Mouse (Mus musculus) spleen, postnatal 14 days (tissue): ENCODE results near the gene Metrnl.
"Not testable (repeated sequence)": the region's sequence is repeated elsewhere in the genome, so short reads cannot be mapped to it uniquely, and the experiment has no call there.

Experiments
- DNase-seq, 2 experiments: peaks; one replicate each; pipeline ENCODE4 v3.0.0; 2021 to 2022; ENCODE audit warnings: low spot score in 2 of 2

Gene Metrnl

DNA sequence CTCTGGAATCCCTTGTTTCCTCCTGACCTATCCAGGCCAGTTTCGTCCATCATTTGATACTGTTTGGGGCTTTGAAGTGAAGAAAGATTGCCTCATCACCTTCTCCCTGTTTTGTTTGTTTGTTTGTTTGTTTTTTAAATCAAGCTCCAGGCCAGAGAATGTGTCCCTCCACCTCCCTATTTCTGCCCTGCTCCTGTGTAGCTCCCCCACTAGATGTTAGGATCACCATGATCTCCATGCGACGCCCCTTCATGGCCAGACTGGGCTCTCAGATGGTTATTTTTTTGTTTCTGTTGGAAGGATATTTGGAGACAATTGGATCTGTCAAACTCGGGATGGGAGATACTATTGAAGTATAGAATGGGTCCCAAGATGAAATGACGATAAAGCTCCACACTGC, at the start of gene Metrnl:
TSS of gene Metrnl (plus strand) at position 301 of the 400 bp plus-strand sequence.
- DNase-seq = no peak

DNA sequence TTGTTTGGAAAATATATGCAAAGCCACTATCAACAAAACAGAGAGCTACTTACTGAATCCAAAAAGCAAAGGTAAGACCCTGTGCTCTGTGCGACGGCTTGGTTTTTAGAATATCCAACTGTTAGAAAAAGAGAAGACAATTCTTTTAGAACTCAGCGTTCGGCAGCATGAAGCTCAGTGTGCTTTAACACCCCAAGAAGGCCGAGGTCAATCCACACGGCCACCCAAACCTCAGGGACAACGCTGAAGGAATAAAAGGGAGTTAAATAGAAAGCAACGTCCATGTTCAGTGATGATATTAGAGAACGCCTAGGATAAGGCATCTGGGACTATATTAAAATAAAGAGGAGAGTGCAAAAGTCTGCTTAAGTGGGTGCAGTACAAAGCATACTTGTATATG, 49.8 kb upstream of the Metrnl start:
- DNase-seq = no peak

DNA sequence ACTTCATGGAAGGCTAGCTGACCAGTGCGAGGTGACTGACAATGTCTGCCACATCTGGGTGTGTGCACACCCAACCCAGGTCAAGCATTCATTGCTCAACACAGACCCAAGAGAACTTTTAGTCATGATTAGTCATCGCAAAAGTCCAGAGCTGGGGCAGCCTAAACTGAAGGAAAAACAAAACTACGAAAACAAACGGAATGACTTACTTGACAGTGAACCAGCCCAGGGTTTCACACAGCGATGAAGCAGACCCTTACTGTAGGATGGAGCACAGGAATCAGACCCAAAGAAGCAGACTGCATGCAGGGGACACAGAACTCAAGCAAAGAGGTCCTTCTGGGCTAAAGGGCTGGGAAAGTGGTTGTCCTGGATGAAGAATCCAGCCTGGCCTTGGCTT, 49.4 kb upstream of the Metrnl start:
- DNase-seq = no peak

DNA sequence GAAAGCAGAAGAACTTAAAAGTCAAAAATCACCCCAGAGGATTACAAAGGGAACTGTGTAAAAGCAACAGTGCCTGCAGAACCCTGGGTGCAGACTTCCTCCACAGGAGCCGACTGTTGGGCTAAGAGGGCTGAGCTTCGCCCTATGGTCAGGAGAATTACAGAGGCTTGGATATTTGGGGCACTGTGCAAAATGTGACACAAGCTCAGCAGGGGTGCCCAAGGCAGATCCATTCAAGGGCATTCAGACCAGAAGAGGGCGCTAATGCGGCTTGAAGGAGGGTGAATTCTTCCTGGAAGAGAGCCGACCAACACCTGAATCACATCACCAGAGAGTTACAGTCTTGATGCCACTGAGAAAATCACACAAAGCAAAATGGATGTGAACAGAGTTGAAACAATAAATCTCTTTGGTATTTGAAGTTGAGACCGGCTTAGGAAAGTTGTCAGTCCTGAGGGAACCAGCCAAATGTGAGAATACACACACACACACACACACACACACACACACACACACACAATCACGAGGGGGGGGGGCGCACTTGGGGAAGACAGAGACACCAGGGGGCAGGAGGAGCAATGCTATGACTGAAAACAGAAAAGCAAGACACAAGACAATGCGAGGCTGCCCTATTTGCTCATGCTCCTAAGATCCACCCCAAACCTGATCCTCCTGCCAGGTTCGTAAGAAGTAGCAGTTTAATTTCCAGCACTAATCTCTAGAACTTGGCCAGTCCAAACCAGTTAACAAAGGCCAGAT, 48.6 kb upstream of the Metrnl start:
- DNase-seq = peak; percentile 20 to 60

DNA sequence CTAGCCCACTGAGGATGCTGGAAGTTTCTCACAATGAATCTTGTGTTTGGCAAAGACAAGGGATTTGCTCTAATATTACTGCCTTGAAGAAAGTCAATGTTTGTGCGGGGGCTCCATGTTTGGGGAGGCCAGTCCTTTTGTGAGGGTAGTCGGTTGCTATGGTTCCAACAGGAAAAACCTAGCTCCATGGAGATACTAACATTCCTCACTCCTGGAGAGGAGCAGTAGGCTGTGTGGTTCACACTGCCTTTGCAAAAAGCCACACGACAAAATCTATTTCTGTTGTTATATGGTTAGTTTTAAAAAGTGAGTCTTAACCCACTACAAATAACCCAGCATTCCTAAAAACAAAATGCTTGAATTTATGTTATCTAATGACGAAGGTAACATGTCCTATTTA, 47.7 kb upstream of the Metrnl start:
- no peak for DNase-seq

DNA sequence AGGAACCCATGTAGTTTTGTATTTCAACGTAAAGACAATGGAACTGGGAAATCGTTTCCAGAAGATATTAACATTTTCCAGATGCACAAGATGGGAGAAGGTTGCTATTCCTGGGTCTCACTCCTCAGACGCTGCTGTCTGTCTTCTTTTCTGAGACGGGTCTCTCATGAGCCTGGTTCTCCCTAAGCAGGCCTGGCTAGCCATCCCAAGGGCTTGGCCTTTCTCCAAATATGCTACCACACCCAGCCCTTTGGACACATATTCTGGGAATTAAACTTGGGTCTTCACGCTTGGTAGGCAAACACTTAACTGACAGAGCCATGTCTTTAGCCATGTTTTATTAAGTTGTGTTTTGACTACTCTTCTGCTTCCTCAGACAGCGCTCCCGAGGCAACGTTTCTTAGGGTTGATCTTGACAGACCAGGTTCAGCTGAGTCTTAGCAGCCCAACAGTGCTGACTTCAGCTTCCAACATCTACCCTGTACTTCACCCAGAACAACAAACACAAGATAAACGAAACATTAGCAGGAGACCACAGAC, 46.9 kb upstream of the Metrnl start:
- no peak for DNase-seq

DNA sequence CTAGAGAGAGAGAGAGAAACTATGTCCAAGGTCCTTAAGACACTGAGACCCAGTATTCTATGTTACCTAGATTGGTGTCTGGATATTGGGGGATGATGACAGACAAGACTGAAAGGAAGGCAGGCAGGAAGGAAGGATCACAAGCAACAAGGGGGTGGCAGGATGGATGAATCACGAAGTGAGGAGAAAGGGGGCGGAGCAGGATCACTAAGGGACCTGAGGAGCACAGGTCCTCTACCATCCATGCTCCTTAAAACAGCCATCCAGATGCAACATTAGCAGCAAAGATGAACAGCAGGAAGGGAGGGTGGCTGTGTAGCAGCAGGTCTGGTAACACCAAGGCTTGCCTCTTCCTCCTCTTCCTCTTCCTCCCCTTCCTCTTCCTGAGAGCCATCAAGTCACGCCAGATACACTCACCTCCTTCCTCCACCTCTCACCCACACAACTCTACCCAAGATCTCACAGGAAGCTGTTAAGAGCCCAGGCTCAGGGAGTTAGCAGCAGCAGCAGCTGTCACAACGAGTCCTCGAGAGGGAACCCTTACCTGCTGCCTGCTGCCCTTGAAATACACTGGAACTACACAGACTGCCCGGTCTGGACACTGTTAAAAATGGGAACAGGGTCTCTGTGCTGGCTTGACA, 46.1 kb upstream of the Metrnl start:
- DNase-seq = no peak

DNA sequence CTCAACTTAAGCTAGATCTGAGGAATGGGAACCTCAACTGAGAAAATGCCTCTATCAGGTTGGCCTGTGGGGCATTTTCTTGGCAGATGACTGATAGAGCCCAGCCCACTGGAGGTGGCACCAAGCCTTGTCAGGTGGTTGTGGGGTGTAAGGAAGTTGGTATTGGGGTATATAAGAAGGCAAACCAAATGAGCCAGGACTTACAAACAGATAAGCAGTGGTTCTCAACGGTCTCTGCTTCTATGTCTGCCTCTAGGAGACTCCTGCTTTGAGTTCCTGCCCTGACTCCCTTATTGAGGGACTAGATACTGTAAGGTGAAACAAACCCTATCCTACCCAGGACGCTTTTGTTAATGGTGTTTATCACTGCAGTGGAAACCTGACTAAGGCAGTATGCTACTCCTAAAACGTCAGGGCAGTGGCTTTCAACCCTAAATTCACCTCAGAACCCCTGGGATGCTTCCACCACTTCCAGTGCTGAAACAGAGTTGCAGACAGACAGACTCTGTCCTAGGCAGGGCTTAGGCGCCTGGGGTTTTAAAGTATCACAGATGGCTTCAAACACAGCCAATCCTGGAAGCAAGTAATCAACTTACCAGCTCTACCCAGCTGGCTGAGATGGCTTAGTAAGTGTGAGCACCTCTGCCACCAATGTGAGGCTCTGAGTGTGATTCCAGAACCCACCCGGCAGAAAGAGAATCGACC, 45.4 kb upstream of the Metrnl start:
- DNase-seq = no peak

DNA sequence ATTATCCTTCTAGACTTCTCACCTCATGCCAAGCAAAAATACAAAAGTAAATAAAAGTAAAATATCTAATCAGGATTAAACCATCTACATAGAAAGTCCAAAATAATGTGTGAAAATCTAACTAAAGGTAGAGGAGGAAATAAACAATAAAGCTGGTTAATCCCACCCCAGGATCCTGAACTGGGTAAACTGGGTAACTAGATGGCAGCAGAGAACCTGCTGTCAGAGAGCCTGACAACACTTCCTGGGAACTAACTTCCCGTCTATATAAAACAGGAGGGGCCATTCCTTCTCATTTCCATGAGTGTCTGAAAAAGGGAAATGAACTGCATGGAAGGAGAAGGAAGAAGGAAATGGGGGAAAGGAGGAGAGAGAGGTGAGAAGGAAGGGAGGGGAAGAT, 43.2 kb upstream of the Metrnl start:
- no peak for DNase-seq

DNA sequence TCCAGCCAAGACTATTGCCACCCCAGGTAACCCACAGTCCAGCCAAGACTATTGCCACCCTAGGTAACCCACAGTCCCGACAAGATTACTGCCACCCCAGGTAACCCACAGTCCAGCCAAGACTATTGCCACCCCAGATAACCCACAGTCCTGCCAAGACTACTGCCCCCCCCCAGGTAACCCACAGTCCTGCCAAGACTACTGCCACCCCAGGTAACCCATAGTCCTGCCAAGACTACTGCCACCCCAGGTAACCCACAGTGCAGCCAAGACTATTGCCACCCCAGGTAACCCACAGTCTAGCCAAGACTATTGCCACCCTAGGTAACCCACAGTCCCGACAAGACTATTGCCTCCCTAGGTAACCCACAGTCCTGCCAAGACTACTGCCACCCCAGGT, 40.7 kb upstream of the Metrnl start:
- not testable (repeated sequence) for DNase-seq

DNA sequence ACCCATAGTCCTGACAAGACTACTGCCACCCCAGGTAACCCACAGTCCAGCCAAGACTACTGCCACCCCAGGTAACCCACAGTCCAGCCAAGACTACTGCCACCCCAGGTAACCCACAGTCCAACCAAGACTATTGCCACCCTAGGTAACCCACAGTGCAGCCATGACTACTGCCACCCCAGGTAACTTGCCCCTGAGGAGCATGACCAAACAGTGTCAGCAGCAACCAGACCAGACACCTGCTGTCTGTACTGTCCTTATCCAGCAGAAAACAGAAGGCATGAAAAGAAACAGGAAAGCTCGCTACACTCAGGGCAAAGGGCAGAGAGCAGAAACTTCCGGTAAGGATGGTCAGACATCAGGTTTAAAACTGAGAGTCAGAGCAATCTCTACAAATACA, 40.2 kb upstream of the Metrnl start:
- no peak for DNase-seq

DNA sequence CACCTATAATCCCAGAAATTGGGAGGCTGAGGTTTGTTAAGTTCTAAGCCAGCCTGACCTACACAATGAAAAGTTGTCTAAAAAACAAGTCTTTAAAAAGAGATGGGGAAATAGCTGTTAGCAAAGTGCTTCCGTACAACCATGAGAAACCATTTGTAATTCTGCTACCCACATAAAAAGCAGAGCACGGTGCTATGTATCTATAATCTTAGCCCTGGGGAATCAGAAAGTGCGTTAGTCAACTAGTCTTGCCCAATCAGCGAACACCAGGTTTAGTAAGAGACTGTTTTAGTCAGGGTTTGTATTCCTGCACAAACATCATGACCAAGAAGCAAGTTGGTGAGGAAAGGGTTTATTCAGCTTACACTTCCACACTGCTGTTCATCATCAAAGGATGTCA, 33.8 kb upstream of the Metrnl start:
- DNase-seq = no peak

DNA sequence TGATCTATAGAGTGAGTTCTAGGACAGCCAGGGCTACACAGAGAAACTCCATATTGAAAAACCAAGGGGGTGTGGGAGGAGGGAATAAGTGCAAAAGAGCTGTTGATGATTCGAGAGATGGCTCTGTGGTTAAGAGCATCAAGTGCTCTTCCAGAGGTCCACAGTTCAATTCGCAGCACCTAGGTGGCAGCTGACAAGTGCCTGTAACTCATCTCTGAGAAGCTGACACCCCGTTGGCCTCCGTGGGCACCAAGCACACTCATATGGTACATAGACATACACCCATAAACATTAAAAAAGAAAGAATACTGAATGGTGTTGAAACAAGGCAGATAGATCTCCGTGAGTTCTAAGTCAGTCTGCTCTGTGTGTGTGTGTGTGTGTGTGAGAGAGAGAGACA, 32.6 kb upstream of the Metrnl start:
- DNase-seq = no peak

DNA sequence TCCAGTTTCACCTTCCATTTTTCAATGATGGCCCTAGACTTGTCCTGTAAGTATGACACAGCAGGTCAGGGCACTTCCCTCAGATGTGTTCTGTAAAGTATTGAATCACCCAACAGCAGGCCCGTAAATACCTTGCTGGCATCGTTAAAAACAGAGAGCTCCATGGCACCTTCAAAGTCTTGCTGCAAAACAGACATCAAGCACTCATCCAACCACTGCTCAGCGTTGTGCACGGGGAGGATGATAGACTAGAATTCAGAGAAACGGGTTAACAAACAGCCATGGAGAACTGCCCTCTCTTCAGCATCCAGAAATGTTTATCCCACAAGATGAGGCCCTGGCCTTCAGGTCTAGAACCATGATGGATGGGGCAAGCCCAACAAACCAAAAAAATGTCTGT, 30.4 kb upstream of the Metrnl start:
- no peak for DNase-seq

DNA sequence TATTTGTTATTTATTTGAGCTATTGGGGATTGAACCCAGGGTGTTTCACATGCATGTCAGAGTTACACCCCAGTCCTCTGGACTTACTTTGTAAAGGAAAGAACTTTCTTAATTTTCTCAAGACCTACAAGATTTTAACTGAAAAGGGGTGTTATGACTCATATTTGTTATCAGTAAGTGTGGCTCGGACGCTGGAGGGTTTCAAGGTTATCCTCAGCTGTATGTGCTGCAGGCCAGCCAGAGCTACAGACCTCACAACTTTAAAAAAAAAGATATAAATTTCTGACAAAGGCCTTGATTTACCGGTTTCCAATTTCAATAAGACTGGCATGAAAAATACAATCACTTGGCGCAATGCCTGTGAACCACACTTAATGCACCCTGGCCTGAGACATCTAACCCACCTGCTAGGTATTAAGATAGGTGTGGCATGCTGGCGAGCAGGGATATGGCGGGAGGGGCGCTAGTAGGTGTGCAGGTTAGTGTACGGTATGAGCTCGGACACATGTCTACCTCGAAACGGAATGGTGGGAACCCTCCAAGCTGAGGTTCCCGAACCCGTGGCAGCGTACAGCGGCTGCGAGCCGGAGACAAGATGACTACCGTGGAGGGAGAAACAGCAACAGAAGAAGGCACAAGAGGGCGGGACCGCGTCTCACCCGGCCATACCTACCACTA, 28.9 kb upstream of the Metrnl start:
- no peak for DNase-seq

DNA sequence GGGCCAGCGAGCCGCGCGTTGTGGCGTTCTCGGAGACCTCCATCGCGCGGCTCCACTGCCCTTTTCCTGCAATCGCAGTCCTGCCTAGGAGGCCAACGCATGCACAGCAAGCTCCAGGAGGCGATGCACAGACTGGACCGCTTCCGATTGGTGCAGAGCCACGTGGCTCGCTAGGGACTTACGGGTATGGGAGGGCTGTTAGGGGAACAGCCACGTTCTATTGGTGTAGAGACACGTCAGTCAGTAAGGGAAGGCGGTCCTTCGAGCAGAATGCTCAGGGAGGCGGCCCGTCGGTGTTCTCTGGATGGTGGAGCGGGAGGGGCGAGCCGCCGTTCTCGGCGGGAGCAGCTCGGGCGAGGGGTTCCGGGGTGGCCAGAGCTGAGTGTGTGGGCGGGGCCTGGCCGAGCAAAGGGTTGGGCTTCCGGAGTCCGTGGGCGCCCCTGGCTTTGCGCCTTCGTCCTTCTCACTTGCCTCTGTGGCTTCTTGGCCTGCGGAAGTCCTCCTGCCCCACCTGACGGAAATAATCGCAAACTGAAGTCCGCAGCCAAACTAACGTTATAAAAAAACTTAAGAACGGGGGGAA, 28.3 kb upstream of the Metrnl start, which contains the start of gene B3gntl1:
TSS of gene B3gntl1 (minus strand) at position 164 of the 583 bp plus-strand sequence.
- DNase-seq = peak; percentile 98 to 99

DNA sequence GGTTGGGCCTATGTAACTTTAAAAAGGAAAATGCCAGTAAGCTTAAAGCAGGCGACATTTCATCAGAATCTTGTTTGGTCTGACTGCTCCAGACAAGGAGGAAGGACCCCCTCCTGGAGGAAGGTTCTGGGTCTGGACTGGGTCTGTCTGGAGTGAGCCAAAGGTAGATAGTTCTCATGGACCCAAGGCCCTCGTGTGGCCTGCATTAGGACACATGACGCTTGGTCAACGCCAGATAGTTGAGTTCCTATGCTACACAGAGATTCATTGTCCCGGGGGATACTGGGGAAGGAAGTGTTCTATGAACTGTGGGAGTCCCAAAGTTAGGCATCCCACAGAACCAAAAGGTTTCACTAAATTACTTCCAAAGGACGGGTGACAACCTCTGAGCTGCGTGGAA, 27.7 kb upstream of the Metrnl start:
- no peak for DNase-seq

DNA sequence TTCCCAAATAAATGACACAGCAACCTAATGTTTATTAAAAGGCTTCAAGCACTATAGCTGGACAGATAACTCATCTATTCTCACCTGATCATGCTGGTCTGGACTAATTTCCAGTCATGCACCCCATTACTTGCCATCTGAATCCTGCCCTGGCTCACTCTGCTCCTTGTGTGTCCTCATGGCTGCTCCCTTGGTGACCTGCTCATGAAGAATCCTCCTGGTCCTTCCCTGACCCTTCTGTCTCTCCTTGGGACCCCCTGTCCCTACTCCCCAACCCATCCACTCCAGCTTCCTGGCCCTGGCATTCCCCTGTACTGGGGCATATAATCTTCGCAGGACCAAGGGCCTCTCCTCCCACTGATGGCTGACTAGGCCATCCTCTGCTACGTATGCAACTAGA, 24.5 kb upstream of the Metrnl start:
- no peak for DNase-seq

DNA sequence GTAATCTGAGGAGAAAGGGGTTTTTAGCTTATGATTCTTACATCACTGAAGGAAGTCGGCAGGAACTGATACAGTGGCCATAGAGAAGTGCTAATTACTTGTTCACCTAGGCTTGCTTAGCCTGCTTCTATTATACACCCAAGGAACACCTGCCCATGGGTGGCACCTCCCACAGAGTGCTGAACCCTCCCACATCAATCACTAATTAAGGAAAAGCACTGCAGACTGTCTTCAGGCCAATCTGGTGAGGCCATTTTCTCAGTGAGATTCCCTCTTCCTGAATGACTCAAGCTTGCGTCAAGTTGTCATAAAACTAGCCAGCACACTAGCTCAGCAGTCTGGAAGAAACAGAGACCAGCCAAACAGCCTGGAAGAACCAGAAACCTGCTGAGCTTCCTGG, 21.8 kb upstream of the Metrnl start:
- no peak for DNase-seq

DNA sequence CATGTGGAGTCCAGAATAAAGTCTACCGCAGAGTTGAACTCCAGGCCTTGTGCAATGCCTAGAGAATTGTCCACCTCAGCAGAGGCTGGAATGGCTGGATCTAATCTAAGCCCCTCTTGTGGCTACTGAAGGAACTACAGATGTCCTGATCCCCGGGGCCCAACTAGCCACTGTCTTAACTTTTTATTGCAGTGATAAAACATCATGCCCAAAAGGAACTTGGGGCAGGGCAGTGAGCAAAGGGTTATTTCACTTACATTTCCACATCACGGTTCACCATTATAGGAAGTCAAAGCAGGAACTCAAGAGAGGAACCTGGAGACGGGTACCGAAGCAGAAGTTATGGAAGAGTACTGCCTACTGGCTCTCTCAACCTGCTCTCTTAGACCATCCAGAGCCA, 20.6 kb upstream of the Metrnl start:
- no peak for DNase-seq

DNA sequence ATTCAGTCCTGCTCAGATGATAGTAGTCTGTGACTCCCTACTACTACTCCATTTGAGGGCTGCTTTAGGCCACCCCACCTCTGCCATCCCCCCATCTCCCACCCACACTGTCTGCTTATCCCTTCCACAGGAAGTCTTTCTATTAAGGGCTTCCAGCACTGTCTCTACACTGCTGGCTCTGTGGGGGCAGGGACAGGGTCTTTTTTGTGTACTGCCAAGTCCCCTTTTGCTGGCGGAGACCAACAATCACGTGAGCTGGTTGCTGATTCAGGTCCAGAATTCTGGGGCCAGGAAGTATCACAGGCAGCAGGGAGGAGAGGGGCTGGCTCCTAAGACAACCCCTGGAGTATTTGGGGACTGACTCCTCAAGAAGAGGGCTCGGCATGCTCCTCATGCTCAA, 18.1 kb upstream of the Metrnl start:
- DNase-seq = no peak
